Mouse (Mus musculus): ENCODE data around the gene Slc25a11. TPM values are rescaled to one million over a fixed set of nuclear protein-coding genes. Genes with fewer than 3 reads are reported as not detected.

Gene Slc25a11
- total RNA-seq, 2 experiments from 2014 or later: 120 to 124 TPM

DNA sequence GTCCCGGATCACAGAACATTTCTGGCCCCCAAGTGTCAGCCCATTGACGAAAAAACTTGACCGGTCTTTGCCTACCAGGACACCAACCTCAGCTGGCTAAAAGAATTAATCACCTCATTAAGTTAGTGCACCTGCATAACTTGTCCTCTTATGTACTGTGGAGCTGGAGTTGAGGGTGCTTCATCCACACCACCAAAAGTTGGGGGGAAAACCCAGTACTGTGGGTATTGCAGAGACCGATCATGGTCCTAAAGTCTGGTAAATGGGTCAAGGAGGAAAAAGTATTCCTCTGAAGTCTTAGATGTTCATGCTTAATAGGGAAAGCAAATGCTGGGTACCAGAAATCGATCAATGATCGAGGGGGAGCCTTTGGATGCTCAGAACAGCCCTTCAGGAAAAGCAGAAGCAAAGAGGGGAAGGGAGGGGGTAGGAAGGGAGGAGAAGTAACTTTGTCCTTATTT is 5.6 kb upstream of the Slc25a11 start:
- DNase-seq (ENCODE audit: low spot score in 2 of 2): no peak

DNA sequence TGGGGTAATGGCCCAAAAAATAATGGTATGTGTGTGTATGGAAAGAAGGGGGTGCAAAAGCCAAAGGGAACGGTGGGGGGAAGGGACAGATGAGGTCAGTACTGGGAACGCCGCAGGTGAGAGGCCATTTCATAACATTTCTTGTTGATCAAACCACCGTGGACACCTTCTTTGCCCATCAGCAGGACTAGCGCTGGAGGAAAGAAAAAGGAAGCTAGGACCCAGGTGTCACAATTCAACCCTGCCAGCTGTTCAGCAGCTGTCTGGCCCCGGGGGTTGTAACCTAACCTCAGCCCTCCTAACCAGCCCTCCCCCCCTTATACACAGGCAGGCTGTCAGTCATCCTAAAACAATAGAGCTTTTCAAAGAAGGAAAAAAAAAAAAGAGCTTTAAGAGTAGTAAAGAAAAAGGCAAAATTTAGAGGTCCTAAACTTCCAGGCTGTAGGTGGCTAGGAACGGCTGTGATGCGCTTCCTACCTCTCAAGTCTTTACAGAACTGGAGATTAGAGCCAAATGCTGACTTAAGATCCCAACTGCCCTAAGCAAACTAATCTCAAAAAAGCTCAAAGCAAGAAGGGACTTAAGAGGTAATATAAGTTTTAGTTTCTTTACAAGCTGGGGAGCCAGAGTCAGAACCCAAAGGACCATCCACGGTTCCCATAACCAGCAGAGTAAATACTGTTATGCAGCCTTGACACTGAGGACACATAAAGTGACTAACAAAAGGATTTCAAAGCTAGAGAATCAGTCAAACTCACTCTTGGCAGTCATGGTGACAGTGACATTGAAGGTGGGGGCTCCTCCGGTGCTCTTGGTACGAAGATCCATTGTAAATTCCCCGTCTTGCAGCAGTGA is 5.0 kb upstream of the Slc25a11 start:
- no peak for DNase-seq (ENCODE audit: low spot score in 2 of 2)

DNA sequence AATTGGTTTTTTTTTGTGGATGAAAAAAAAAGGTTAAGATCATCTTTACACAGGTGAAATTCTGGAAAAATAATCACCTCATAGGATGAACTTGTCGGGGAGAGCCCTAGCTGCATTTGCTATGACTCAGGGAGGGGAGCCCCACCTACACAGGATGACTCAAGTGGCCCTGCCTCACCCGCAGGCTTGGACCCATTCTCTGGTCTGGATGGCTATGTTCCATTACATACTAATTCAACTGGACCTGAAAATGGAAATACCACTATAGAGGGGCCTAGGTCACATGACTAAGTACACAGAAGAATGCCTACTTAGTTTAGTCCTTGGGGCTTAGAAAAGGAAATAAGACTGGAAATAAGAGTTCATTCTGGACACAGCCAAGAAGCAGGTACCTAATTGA is 4.1 kb upstream of the Slc25a11 start:
- DNase-seq (ENCODE audit: low spot score in 2 of 2): no peak

DNA sequence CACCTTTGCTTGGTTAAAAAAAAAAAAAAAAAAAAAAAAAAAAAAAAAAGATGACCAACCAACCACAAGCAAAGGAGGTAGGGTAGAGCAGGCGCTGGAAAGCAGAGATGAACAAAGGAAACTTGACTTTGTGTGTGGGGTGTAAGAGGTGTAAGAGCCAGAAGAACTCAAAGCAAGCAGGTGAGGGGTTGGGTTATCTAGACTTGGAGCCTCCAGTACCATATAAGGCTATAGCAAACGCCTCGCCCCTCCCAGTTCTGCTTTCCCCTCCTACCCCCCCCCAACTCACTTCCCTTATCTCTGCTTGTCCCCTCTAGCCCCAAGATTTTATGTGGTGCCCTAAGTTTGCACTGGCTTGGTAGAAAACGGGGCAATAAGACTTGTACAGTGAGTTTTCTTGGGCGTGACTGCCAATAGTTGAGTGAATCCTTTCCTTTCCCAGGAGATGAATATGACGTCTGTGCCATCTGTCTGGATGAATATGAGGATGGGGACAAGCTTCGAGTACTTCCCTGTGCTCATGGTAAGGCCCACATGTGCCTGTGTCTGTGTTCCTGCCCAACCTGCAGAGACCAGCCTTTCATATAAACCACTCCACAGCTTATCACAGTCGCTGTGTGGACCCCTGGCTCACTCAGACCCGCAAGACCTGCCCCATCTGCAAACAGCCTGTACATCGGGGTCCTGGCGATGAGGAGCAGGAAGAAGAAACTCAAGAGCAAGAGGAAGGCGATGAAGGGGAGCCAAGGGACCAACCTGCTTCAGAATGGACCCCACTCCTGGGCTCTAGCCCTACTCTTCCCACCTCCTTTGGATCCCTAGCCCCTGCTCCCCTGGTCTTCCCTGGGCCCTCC is 3.3 kb upstream of the Slc25a11 start:
- DNase-seq (ENCODE audit: low spot score in 2 of 2): no peak

DNA sequence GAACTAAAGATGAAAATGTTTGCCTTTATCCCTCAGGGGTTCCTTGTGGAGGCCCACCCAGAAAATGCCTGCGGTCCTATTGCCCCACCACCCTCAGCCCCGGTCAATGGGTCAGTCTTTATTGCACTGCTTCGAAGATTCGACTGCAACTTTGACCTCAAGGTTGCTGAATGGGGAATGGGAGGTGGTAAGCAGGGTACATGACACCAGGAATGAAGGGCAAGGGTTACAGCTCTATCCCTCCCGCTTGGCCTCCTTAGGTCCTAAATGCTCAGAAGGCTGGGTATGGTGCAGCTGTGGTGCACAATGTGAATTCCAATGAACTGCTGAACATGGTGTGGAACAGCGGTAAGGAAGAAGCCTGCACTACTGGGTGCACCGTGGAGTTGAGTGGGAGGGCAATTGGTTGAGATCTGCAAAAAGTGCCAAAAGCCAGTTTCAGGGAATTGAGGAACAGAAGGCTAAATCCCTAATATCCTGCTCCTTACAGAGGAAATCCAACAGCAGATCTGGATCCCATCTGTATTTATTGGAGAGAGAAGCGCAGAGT is 2.0 kb upstream of the Slc25a11 start:
- no peak for DNase-seq (ENCODE audit: low spot score in 2 of 2)

DNA sequence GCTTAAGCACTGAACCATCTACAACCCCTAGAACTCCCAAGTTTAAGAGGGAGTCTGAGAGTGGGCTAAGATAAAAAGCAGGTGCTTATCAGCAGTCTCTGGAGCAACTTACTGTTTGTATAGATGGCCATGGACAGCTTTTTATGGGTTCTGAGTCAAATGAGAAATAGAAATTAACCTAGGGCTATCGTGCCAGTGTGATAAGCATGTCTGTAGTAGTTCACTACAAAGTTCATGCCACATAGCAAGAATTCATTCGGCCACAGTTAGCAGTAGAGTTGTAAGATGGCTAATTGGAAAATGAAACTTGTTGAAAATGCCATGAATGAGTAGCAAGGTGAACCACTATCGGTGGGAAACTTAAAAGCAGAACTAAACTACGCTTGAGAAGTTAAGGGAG is 1.2 kb upstream of the Slc25a11 start:
- no peak for DNase-seq (ENCODE audit: low spot score in 2 of 2)

DNA sequence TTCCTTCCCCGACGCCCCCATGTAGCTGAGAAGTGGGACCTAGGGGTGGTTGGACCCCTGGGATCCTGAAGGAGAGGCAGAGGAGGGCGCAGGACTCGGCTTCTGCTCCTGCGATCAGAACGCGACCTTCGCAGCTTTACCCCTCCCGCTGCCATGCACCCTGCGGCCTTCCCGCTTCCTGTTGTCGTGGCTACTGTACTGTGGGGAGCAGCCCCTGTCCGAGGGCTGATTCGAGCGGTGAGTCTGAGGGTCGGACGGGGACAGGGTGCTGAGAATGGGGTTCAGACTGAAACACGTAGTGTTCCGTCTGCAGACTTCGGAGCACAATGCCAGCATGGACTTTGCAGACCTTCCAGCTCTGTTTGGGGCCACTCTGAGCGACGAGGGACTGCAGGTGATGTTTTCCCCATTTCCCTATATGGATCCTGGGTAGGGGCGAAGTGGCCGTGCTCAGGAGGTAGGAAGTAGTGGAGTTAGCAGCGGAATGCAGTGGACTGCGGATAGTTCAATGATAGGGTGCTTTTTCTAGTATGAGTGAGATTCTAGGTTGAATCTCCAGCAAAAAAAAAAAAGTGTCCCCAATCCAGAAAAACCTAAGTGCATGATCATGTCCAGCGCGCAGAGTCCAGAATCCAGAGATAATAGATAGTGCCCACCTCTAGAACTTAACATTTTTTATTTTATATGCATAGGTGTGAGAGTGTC is 589 bp upstream of the Slc25a11 start:
- no peak for DNase-seq (ENCODE audit: low spot score in 2 of 2)

DNA sequence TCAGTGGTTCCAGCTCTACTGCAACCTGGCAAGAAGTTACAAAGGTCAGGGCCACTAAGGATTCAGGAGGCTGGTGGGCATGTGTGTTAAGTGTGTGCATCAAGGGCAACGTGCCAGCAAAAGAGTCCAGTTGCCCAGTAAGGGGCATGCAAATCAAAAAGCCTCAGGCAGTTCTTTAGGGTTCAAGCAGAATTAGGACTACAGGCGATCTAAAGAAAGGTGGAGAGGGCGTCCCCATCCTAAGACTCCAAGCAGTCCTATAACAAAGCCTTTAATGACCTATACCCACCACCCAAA is 1.1 kb downstream of the Slc25a11 start:
- DNase-seq (ENCODE audit: low spot score in 2 of 2): no peak

DNA sequence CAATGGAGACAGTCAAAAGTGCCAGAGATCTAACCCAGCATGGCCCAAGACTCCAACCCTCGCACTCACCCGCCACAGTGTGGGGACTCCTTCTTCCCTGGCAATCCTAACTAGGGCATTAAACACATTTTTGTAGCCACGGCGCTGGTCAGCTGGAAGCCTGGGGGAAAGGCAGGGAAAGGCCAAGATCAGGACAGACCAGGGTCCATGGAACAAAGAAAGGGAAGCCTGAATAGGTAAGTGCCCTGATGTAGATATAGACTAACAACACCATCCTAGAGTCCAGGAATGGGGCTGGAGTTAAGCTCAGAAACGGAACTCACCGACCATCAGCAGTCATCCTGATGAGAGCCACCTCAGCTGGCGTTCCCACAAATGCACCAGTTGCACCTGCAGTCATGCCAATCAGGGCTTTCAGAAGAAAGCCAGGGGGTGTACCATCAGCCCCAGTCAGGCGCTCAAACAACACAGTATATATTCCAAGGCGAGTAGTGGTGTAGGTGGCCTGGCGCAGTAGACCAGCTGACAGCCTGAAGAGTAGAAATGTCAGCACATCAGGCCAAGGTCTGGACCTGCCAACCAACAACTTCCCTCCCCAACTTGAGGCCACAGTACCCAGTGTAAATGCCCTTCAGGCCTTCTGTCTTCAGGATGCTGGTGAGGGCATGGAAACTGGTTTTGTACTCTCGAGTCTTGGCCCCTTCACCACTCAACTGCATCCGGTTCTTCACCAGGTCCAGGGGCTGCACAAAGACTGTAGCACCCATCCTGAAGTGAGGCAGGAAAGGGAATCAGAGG is 1.6 kb downstream of the Slc25a11 start:
- no peak for DNase-seq (ENCODE audit: low spot score in 2 of 2)

DNA sequence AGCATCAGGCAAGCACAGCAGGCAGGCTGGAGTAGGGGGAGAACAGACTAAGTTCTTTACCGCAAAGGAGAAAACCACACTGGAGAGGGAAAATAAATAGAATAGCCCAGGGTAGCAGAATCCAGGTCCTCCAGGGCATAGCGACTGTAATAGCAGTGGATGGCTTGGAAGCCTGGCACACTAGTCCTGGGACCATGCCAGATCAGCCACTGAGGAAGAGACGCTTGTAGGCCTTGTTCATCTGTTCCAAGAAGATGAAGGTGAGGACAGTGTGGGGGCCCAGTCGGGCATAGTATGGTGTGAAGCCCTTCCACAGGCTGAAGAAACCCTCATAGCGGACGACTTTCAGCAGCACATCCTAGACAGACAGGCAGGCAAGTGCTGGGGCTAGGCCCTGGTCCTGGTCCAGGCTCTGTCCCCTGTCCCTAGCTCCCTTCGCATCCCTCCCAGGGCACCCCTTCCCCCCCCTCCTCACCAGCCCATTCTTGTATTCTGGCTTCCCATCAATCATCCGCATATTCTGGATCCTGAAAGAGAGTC is 2.6 kb downstream of the Slc25a11 start:
- DNase-seq (ENCODE audit: low spot score in 2 of 2): no peak

DNA sequence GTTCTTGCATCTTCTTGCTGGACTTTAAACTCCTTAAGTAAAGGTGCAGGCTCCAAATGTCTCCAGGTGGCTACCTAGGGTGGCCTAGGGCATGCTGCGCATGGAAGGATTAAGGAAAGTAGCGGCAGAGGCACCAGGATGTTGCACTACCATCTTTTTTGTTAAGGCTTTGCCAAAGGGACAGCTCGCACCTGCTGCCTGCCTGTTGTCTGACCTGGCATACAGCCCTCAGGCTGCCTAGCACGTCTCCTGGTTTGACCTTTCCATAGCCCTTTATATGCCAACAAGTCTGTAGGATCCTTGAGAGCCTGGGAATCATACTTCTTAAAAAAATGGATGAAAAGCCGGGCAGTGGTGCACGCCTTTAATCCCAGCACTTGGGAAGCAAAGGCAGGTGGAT is 4.2 kb downstream of the Slc25a11 start:
- no peak for DNase-seq (ENCODE audit: low spot score in 2 of 2)

DNA sequence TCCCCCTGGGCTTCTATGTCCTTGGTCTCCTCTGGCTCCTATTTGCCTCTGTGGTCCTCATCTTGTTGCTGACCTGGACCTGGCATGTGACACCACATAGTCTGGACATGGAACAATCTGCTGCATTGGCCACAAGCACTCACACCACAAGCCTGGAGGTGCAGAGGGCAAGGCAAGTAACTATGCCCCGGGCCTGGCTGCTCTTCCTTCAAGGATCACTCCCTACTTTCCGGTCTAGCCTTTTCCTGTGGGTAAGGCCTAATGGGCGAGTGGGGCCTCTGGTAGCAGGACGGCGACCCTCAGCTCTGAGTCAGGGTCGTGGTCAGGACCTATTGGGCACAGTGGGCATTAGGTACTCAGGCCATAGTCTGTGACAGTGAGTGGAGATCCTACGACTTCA is 6.0 kb downstream of the Slc25a11 start:
- DNase-seq (ENCODE audit: low spot score in 2 of 2): no peak

DNA sequence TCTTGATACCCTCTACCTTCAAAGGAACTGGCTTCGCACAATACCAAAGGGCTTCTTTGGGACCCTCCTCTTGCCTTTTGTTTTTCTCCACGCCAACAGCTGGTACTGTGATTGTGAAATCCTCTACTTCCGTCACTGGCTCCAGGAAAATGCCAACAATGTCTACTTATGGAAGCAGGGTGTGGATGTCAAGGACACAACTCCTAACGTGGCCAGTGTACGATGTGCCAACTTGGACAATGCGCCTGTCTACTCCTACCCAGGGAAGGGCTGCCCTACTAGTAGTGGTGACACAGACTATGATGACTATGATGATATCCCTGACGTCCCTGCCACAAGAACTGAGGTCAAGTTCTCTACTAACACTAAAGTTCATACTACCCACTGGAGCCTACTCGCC is 7.3 kb downstream of the Slc25a11 start:
- no peak for DNase-seq (ENCODE audit: low spot score in 2 of 2)

DNA sequence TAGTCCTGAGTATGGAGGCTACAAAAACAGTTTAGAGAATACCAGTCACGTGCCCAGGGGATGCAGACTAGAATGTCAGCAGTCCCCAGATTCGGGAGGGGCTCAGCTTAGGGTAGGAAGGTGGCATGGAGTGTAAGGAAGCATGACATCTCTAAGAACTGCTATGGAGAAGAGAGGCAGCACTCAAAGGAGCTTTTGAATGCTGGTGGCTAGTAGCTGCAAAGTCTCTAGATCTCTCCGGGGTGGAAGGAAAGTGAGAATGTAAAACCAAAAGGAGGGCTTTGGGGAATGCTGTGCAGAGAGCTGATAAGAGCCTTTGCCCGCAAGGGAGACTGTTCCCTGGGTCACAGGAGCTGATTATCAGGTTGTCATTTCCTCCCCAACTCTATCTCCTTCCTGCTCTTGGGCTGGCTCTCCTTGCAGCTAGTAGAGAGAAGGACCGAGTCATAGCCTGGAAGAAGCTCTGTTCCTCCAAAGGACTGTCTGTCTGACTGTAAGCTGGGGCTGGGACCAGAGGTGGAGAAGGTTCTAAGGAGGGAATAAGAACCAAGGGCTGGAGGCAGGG is 8.5 kb downstream of the Slc25a11 start, which contains the start of gene Gp1ba:
TSS of gene Gp1ba (plus strand) at position 409 of the 565 bp plus-strand sequence.
- no peak for DNase-seq (ENCODE audit: low spot score in 2 of 2)

DNA sequence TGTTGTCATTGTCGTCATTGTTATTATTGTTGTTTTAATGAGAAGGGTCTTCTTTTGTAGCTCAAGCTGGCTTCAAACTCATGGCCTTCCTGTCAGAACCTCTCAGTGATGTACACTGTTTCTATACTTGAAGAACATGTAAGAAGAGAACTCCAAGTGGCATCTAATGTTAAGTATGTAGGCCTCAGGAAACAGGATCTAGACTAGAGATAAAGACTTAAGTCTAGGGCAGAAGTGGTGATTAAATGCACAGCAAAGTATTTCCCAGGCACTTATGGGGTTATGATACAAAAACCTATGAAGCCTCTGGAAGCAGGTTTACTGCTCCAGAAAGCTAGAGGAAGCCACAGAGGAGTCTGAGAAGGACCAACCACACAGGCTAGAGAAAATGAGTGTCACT is 9.0 kb downstream of the Slc25a11 start:
- DNase-seq (ENCODE audit: low spot score in 2 of 2): no peak

DNA sequence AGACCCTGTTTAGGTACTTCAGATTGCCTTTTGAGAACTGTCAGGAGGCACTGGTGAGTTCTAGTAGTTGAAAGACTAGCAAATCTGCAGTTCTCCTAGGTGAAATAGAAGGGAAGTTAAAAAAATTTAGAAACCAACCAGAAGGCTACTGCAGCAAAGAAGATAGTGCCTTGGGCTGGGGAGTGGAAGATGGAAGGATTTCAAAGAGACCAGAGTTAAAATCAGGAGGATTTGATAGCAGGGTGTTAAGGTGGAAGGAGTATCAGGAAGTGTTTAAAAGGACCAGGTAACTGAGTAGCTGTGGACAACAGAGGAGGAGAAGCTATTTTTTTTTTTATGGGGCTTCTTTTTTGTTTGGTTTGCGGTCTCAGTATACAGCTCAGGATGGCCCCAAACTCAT is 9.5 kb downstream of the Slc25a11 start:
- DNase-seq (ENCODE audit: low spot score in 2 of 2): no peak

DNA sequence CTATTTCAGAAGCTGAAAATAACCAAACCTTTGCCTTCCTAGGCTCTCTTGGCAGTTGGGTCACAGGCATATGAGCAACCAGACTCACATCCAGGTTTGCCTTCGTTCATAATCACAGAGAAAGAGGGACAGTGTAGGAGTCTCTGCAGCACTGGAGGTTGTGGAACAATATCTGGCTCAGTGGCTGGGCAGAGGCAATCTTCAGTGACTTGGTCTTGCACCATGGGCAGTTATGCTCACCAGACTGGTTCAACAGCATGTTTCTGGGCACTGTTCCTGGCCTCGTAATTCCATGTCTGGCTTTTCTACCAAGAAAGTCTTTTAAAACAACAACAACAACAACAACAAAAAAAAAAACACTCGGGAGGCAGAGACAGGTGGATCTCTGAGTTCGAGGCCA is 11.7 kb downstream of the Slc25a11 start:
- no peak for DNase-seq (ENCODE audit: low spot score in 2 of 2)

DNA sequence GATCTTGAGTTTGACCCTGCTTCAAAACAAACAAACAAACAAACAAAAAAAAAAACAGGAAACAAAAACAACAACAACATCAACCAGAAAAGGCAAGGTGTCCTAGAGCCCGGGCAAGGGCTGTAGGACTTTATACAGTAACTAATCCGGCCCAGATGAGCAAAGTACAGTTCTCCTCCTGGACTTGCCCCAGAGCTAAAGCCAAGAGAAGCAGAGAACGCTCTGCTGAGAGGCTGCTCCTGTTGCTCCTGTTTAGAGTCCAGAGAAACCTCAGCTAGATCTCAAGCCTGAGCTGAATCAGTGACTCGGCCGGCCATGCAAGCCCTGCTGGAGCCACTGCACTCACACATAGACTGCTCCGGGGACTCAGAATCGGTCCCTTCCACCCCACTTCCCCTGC is 17.1 kb downstream of the Slc25a11 start:
- DNase-seq (ENCODE audit: low spot score in 2 of 2): no peak

DNA sequence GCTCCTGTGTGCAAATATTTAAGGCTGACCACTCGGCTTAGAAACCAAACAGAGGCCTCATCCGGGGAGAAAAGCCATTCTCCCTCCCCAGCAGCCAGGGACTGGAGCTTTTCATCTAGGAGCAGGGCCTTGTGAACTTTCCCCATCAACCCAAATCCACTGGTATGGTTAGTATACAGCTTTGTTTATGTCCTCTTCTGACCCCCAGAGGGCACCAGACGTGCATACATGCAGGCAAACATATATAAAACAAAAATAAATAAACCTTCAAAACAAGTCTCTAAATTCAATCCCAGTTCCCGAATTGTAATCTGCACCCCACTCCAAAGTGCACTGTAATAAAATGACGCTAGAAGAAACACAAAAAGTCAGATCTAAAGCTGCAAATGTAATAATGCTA is 17.7 kb downstream of the Slc25a11 start:
- no peak for DNase-seq (ENCODE audit: low spot score in 2 of 2)

DNA sequence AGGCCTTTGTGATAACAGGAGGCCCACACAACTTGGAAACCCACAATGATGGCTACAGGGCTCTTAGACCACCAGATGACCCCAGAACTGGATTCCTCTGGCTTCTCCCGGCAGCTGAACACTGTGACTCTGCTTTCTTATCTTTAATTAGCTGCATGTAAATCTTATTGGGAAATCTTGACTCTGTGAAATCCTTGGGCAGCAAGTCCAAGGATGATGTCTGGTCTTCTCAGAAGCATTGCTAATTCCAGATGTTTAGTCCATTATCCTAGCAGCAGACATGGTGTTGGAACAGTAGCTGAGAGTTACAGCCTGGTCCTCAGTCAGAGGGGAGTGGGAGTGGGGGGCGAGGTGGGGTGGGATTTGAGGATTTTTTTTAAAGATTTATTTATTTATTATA is 18.8 kb downstream of the Slc25a11 start:
- DNase-seq (ENCODE audit: low spot score in 2 of 2): no peak
